Mouse (Mus musculus) thymus, postnatal 10 days (tissue): Measurements from ENCODE around the gene Cpz.
A peak's percentile ranks its signal among the peaks of the same experiment; 100 is the strongest.

Experiments used
- DNase-seq, 2 experiments: peaks; one replicate each; pipeline ENCODE4 v3.0.0; 2021; ENCODE audit warnings: low spot score in 2 of 2

Gene Cpz

DNA sequence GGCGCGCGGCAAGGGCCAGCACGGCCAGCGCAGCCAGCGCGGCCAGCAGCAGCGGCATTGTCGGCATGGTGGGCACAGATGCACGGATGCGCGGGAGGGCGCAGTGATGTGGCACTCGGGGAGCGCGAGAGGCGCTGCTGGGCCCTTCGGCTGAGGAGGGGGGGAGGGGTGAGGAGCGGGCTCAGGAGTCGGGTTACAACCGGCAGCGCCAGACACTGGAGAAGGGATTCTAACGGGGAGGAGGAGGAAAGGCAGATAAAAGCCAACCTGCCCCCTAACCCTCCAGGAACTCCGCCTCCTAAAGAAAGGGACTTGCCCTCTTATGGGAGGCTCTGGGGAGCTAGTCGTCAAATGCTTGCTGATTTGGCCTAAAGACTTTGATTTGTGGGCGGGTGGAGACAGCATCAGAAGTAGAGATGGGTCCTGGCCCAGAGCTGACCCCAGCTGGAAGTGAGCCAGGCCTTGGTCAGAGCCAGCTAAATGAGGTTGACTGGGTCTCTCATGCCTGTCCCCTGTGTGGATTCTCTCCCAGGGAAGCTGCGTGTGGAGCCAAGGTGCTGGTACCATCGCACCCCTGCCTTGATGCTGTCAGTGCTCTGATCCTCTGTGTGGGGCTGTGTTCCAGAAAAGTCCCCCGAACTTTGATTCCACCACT is at the start of gene Cpz:
Gene Cpz, minus strand, starts transcription at position 230 of the 655 bp plus-strand sequence.
- DNase-seq = no peak

GRCm38 (mm10) chr5:35574653-35575599 is 49.4 kb upstream of the Cpz start, which contains the start of gene Trmt44:
TSS of gene Trmt44 (minus strand) at chr5:35575070.
- DNase-seq = peak; percentile 79 to 83

- DNase-seq = no peak
These were observed 46.0 kb upstream of the Cpz start for GRCm38 (mm10) chr5:35571546-35571945.

- DNase-seq = no peak
These were observed 41.1 kb upstream of the Cpz start for GRCm38 (mm10) chr5:35566632-35567031.

DNA sequence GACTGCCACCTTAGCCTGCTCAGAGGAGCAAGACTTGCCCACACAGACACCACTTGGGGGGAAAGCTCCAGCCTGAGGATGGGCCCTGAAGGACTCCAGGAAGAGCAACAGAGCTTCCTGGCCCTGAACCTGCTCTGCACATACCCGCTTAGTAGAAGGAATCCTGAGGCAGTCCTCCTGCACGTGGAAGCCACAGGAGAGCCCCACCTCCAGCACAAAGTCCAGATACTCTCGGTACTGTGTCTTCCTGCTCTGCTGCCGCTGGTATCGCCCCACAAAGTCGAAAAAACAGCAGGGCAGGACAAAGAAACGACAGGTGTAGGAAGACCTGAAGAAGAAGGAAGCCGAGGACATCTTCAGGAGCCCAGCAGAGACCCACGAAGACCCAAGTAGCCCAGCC is 39.7 kb upstream of the Cpz start:
- DNase-seq = no peak

DNA sequence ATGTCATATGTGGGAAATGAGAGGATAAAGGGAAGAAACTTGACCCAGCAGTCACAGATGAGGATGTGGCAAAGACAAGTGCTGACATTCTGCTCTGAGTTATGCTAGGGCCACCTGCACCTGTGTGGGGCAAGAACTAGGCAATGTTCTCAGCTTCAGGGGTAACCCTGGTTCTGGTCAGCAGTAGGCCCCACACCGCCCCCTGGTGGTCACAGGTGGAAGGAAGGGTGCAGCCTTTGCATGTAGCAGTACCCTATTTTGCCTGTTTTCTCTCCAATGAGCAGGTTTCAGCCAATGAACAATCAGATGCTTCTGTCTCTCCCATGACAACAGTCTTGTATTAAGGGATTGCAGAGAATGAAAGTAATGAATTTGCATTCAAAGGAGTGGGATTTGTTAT is 38.0 kb upstream of the Cpz start:
- peak; percentile 28 to 77 for DNase-seq

GRCm38 (mm10) chr5:35562616-35563015 is 37.1 kb upstream of the Cpz start:
- no peak for DNase-seq

GRCm38 (mm10) chr5:35559447-35559846 is 33.9 kb upstream of the Cpz start:
- DNase-seq = no peak

GRCm38 (mm10) chr5:35557946-35558621 is 32.6 kb upstream of the Cpz start:
- no peak for DNase-seq

GRCm38 (mm10) chr5:35556393-35556792 is 30.9 kb upstream of the Cpz start:
- DNase-seq = no peak

DNA sequence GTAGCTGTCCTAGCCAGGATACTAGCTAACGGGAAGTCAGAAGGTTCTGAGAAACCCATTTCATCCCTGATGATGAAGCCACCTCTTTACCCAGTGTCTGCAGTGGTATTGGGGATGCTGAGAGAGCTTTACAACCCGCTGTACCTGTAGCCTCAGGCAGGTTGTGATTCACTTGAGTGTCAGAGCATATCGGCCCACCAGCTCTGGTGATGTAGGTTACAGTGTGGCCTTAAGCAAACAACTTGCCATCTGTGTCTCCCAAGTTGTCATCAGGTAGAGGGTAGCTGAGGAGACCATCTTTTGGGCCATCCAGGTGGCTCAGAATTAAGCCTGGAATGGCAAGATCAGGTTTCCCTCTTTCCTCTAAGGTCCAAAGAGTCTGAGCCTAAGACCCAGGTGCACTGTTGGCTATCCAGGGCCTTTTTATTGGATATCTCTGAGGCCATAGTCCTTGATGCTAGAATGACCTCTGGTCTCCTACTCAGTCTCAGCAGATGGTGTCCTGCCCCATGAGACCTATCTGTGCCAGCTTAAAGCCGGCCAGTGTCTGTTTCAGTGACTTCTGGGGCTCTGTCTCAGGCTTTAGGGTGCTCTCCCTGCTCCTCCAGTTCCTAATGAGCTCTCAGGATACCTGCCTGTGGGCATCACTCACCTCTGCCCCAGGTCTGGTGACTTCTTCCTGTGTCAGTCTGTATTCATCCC is 27.5 kb upstream of the Cpz start:
- no peak for DNase-seq

- DNase-seq = no peak
These were observed 26.6 kb upstream of the Cpz start for GRCm38 (mm10) chr5:35551855-35552837.

DNA sequence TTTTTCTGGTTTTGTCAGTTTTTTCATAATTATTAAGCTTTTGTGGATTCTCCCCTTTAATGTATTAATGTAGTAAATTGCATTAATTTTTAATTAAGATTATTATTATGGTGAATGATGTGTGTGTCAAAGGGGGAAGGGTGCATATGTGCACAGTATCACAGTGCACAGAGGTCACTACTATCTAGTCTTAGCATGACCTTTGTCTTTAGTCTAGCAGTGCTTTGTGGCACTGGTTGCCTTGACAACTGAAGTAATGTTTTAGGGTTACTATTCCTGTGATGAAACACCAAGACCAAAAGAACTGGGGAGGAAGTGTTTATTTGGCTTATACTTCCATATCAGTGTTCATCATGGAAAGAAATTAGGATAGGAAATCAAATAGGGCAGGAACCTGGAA is 20.6 kb upstream of the Cpz start:
- no peak for DNase-seq

GRCm38 (mm10) chr5:35541059-35541790 is 15.7 kb upstream of the Cpz start:
- DNase-seq = no peak

- no peak for DNase-seq
These were observed 15.1 kb upstream of the Cpz start for GRCm38 (mm10) chr5:35540555-35540954.

- DNase-seq = no peak
These were observed 14.1 kb upstream of the Cpz start for GRCm38 (mm10) chr5:35539576-35539975.

- no peak for DNase-seq
These were observed 12.5 kb upstream of the Cpz start for GRCm38 (mm10) chr5:35538022-35538421.

- no peak for DNase-seq
These were observed 12.0 kb upstream of the Cpz start for GRCm38 (mm10) chr5:35537474-35537873.

- no peak for DNase-seq
These were observed 10.8 kb upstream of the Cpz start for GRCm38 (mm10) chr5:35536271-35536670.

DNA sequence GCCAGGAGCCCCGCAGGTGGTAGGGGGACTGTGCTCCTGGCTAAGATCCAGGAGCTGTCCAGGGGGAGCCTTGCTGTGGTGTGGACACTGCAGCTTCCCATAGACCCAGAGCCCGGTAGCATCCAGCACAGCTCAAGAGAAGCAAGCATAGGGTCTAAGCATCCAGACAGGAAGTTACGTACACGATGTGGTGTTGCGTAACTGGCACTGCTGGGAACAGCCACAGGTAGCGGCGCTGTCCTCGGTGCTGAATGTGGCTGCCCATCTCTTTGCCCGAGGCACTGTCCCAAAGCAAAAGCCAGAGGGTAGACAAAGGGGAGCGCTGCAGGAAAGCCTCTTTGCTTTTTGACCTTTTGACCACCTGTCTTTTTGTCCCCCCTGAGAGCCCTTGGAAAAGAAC is 6.1 kb upstream of the Cpz start:
- DNase-seq = peak in 1 of 2 experiments; percentile 39
